In genomic region chr1:21331161-21331560, GRCm38 (mm10) we compare ENCODE assay signal across 13 mouse cellular contexts. TPM values are rescaled to one million over a fixed set of nuclear protein-coding genes. Genes with fewer than 3 reads are reported as not detected.
DNase-seq lines count a peak whose midpoint lies in the region; ATAC-seq lines count a peak whose summit lies in the region.
"Not testable (repeated sequence)": the region's sequence is repeated elsewhere in the genome, so short reads cannot be mapped to it uniquely, and the experiment has no call there.
"Had no signal": no experiment of that assay in that cellular context is flagged by ENCODE, and none has a peak within 500 bp of the region (broad histone marks: within the 10 kb centered on the region; RNA-seq: fewer than 3 reads in every experiment).

No protein-coding gene starts in this region.

- H3K27me3 ChIP-seq in hindbrain, embryonic 11.5 days (ENCODE audit: control insufficient read depth, insufficient read depth, low read length); midbrain, embryonic 11.5 days (ENCODE audit: control insufficient read depth, insufficient read depth, low read length); neural tube, embryonic 11.5 days (ENCODE audit: control insufficient read depth, insufficient read depth, low read length): not testable (repeated sequence)

- not testable (repeated sequence) for H3K9ac ChIP-seq in hindbrain, embryonic 11.5 days (ENCODE audit: low read depth, low read length); midbrain, embryonic 11.5 days (ENCODE audit: low read length); neural tube, embryonic 11.5 days (ENCODE audit: low read length)

- H3K4me1 ChIP-seq in hindbrain, embryonic 11.5 days (replicated peaks; ENCODE audit: control insufficient read depth, insufficient read depth, low read length); midbrain, embryonic 11.5 days (ENCODE audit: control insufficient read depth, insufficient read depth, low read length); neural tube, embryonic 11.5 days (ENCODE audit: control insufficient read depth, insufficient read depth, low read length): not testable (repeated sequence)

- H3K4me2 ChIP-seq in hindbrain, embryonic 11.5 days (replicated peaks; ENCODE audit: low read depth, low read length); midbrain, embryonic 11.5 days; neural tube, embryonic 11.5 days (ENCODE audit: low read depth): not testable (repeated sequence)

- not testable (repeated sequence) for H3K4me3 ChIP-seq in hindbrain, embryonic 11.5 days (ENCODE audit: low read depth, low read length); midbrain, embryonic 11.5 days (ENCODE audit: low read depth, low read length); neural tube, embryonic 11.5 days (ENCODE audit: low read depth, low read length)

- H3K36me3 ChIP-seq in hindbrain, embryonic 11.5 days (ENCODE audit: control insufficient read depth, insufficient read depth, low read length); midbrain, embryonic 11.5 days (ENCODE audit: control insufficient read depth, insufficient read depth, low read length); neural tube, embryonic 11.5 days (ENCODE audit: control insufficient read depth, insufficient read depth, low read length): not testable (repeated sequence)

- ATAC-seq in hindbrain, embryonic 11.5 days (ENCODE audit: low FRiP score); midbrain, embryonic 11.5 days (ENCODE audit: low FRiP score); neural tube, embryonic 11.5 days (ENCODE audit: insufficient read depth, low FRiP score, low TSS enrichment): not testable (repeated sequence)

- H3K27ac ChIP-seq in hindbrain, embryonic 11.5 days (ENCODE audit: low read depth, low read length); midbrain, embryonic 11.5 days (ENCODE audit: low read depth, low read length); neural tube, embryonic 11.5 days (ENCODE audit: low read depth, low read length): not testable (repeated sequence)

- not testable (repeated sequence) for H3K9me3 ChIP-seq in hindbrain, embryonic 11.5 days (ENCODE audit: control insufficient read depth, low read length); midbrain, embryonic 11.5 days (ENCODE audit: control insufficient read depth, low read length); neural tube, embryonic 11.5 days (ENCODE audit: control insufficient read depth, low read length)

- DNase-seq in embryo, embryonic 10.5 days (ENCODE audit: low spot score), result peak; percentile 62
- peak; percentile 32 for DNase-seq in embryo, embryonic 11 days
- peak; percentile 5 for DNase-seq in hindbrain, embryonic 11.5 days (ENCODE audit: low spot score)
- peak; percentile 92 for DNase-seq in midbrain, embryonic 11.5 days (ENCODE audit: low spot score, missing footprints)
- DNase-seq in neural tube, embryonic 11.5 days (ENCODE audit: low spot score), result peak; percentile 61
- DNase-seq in thymus, postnatal 0 days (ENCODE audit: low spot score), result peak; percentile 25

RNA-seq across cellular contexts. Expression of gene Khdc1a, which starts 18.3 kb away (rescaled TPM):
- not detected in 2 replicates for polyA plus RNA-seq in hindbrain, embryonic 11.5 days (2014; fragmentation: Nextera tagmentation; extraction: Ambion mirVana)
- not detected in 2 replicates for polyA plus RNA-seq in midbrain, embryonic 11.5 days (2014; fragmentation: Nextera tagmentation; extraction: Ambion mirVana)
- polyA plus RNA-seq in neural tube, embryonic 11.5 days (2014; fragmentation: Nextera tagmentation; extraction: Ambion mirVana), result not detected in 2 replicates
- polyA plus RNA-seq in thymus, postnatal 0 days (2015; fragmentation: Nextera tagmentation; extraction: Ambion mirVana), result 1.2 and 1.7 TPM in 2 replicates
- polyA plus RNA-seq: adrenal gland, adult 2 months; brain, embryonic 14.5 days; C2C12; G1E; Patski had no signal

RNA-seq across cellular contexts. Expression of gene Khdc1c, which starts 37.0 kb away (rescaled TPM):
- polyA plus RNA-seq in hindbrain, embryonic 11.5 days (2014; fragmentation: Nextera tagmentation; extraction: Ambion mirVana), result not detected in 2 replicates
- polyA plus RNA-seq in midbrain, embryonic 11.5 days (2014; fragmentation: Nextera tagmentation; extraction: Ambion mirVana), result not detected in 2 replicates
- not detected in 2 replicates for polyA plus RNA-seq in neural tube, embryonic 11.5 days (2014; fragmentation: Nextera tagmentation; extraction: Ambion mirVana)
- not detected in 2 replicates for polyA plus RNA-seq in thymus, postnatal 0 days (2015; fragmentation: Nextera tagmentation; extraction: Ambion mirVana)
- polyA plus RNA-seq: activated CD4-positive, CD25-positive, alpha-beta regulatory T cell, adult 4 months; adrenal gland, adult 2 months; brain, embryonic 14.5 days; C2C12; CD4-positive, CD25-positive, alpha-beta regulatory T cell, adult 4 months; G1E; Patski had no signal

RNA-seq across cellular contexts. Expression of gene Khdc1b, which starts 52.2 kb away (rescaled TPM):
- polyA plus RNA-seq in hindbrain, embryonic 11.5 days (2014; fragmentation: Nextera tagmentation; extraction: Ambion mirVana), result 0.09 TPM in 1 of 2 replicates, not detected in the other
- not detected in 2 replicates for polyA plus RNA-seq in midbrain, embryonic 11.5 days (2014; fragmentation: Nextera tagmentation; extraction: Ambion mirVana)
- not detected in 2 replicates for polyA plus RNA-seq in neural tube, embryonic 11.5 days (2014; fragmentation: Nextera tagmentation; extraction: Ambion mirVana)
- 0.16 and 0.18 TPM in 2 replicates for polyA plus RNA-seq in thymus, postnatal 0 days (2015; fragmentation: Nextera tagmentation; extraction: Ambion mirVana)
- polyA plus RNA-seq: activated CD4-positive, CD25-positive, alpha-beta regulatory T cell, adult 4 months; adrenal gland, adult 2 months; brain, embryonic 14.5 days; C2C12; G1E; Patski had no signal

Comparison
In these comparisons a context has a peak if more than half of its experiments do, and no peak if none do; other contexts are left out.
1. DNase-seq: peak in every context shown above with its lines; median percentile 92 in midbrain, embryonic 11.5 days; 62 in embryo, embryonic 10.5 days; 61 in neural tube, embryonic 11.5 days; 32 in embryo, embryonic 11 days; 25 in thymus, postnatal 0 days; 5 in hindbrain, embryonic 11.5 days.